Mouse (Mus musculus) neural tube, embryonic 11.5 days (tissue): ENCODE data around the gene Ttc41. TPM values are rescaled to one million over a fixed set of nuclear protein-coding genes. Genes with fewer than 3 reads are reported as not detected.

Experiments used
- ATAC-seq: fragments of 200-750 bp; cut with Nextera tagmentation; 2 replicates; pipeline ENCODE4 v1.8.0; 2017; ENCODE audit warnings: moderate number of reproducible peaks, mild to moderate bottlenecking, moderate TSS enrichment, moderate library complexity; ENCODE audit not compliant: insufficient read depth, low FRiP score, low TSS enrichment
- DNase-seq: peaks from one replicate; pipeline ENCODE4 v3.0.0-alpha.2; 2015; ENCODE audit warnings: low spot score
- H3K27ac ChIP-seq: fragments of 300-500 bp; sonication (generic); 2 replicates; pipeline ENCODE4 v1.5.1; 2014; ENCODE audit warnings: low read depth, mild to moderate bottlenecking, low read length
- H3K27me3 ChIP-seq: fragments of 300-500 bp; sonication (generic); 2 replicates; pipeline ENCODE4 v1.6.1; 2014; ENCODE audit warnings: mild to moderate bottlenecking, low read length, mixed read lengths; ENCODE audit not compliant: control insufficient read depth, insufficient read depth
- H3K36me3 ChIP-seq: fragments of 300-500 bp; sonication (generic); 2 replicates; pipeline ENCODE4 v1.6.1; 2014; ENCODE audit warnings: mild to moderate bottlenecking, low read length, moderate library complexity, mixed read lengths; ENCODE audit not compliant: control insufficient read depth, insufficient read depth
- H3K4me1 ChIP-seq: fragments of 300-500 bp; sonication (generic); 2 replicates; pipeline ENCODE4 v1.6.1; 2014; ENCODE audit warnings: low read length, mixed read lengths; ENCODE audit not compliant: control insufficient read depth, insufficient read depth
- H3K4me2 ChIP-seq: fragments of 300-500 bp; sonication (generic); 2 replicates; pipeline ENCODE4 v1.6.1; 2014; ENCODE audit warnings: low read depth, mild to moderate bottlenecking, moderate library complexity
- H3K4me3 ChIP-seq: fragments of 300-500 bp; sonication (generic); 2 replicates; pipeline ENCODE4 v1.5.1; 2014; ENCODE audit warnings: low read depth, low read length
- H3K9ac ChIP-seq: fragments of 300-500 bp; sonication (generic); 2 replicates; pipeline ENCODE4 v1.6.1; 2014; ENCODE audit warnings: mild to moderate bottlenecking, low read length
- H3K9me3 ChIP-seq: fragments of 300-500 bp; sonication (generic); 2 replicates; pipeline ENCODE4 v1.6.1; 2016; ENCODE audit warnings: low read length; ENCODE audit not compliant: control insufficient read depth
- WGBS: fragments of 180-500 bp; shearing (Covaris S2); extraction: QIAGEN DNeasy Blood & Tissue Kit; methylation state at CpG from one replicate; pipeline ENCODE4 v1.1.7; 2014; 5-methylcytosine and 5-hydroxymethylcytosine counted together
- polyA plus RNA-seq: library from polyadenylated mRNA; unstranded; fragments of >200 nt; fragmentation: Nextera tagmentation; extraction: Ambion mirVana; gene quantifications from 2 replicates; pipeline ENCODE4 v1.2.1, GENCODE M21; 2014

The Ttc41 gene
- polyA plus RNA-seq, 1 experiment from 2014 or later: 2.3 TPM

GRCm38 (mm10) chr10:86776281-86776680, 70.7 kb downstream of the Ttc41 start:
- Histone ChIP-seq H3K27ac (no peak overlapping the region), H3K4me3 (no peak overlapping the region), H3K27me3 (peaks cover 12% of the 10 kb centered on the region), H3K9ac (no peak overlapping the region), H3K9me3 (no peaks in the 10 kb centered on the region), H3K4me2 (no peak overlapping the region), H3K36me3 (no peaks in the 10 kb centered on the region), H3K4me1 (peaks cover 8% of the 10 kb centered on the region)
- ATAC-seq: no peak
- 64% methylated on average over 9 of the region's 9 CpGs for WGBS
- no peak for DNase-seq

DNA sequence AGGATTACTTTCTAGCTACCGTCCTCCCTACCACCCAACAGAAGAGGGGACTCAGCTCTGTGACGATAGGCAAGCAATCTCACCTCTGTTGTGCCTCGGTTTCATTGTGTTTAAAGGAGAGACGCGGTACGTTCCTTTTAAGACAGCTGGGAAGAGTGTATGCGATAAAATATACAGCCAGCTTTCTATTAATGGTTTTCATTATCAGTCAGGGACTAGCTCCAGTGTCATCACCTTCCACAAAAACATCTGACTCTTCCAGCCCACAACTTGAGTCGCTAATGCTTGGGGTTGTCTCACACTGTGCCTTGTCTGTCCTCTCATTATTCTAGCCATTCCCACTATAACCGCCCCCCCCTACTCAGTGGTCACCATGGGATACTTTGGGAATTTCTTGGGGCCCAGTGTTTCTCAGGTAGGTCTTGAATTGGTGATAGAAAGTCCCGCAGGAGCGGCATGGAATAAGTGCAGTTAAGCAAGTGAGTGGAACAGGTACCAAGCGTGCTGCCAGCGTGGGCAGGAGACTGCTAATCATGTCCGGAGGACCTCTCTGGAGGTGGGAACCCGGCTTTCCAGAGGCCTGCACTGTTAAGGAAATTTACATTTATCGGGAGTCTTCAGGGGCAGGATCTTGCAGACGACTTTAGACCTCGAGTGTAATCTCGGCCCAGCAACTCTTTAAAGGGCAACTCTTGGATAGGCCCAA, 72.2 kb downstream of the Ttc41 start:
- H3K27ac ChIP-seq: no peak overlapping the region
- no peak for DNase-seq
- ATAC-seq: 0 out of 2 replicates have a peak, but pooled peaks have one; percentile 1

GRCm38 (mm10) chr10:86778398-86779116, 72.9 kb downstream of the Ttc41 start, which contains the start of gene Nt5dc3:
Gene Nt5dc3 (plus strand): TSS chr10:86779005.
- peak within 1 kb of the TSS; percentile 55 for H3K9ac ChIP-seq
- peak within 1 kb of the TSS; percentile 51 for H3K4me3 ChIP-seq
- no peaks in the 10 kb centered on the region for H3K36me3 ChIP-seq
- under 1% methylated on average over 44 of the region's 44 CpGs for WGBS
- 0 out of 2 replicates have a peak within 1 kb of the TSS, but pooled peaks have one; percentile 3 for H3K27ac ChIP-seq
- H3K4me1 ChIP-seq: peaks cover 8% of the 10 kb centered on the region
- H3K27me3 ChIP-seq: peaks cover 12% of the 10 kb centered on the region
- peak within 1 kb of the TSS; percentile 99 for H3K4me2 ChIP-seq
- DNase-seq (peak; percentile 96), ATAC-seq (peak; percentile 95)
- no peaks in the 10 kb centered on the region for H3K9me3 ChIP-seq

More for the DNA sequence above, 72.2 kb downstream of the Ttc41 start:
- Histone ChIP-seq H3K9ac (peak overlapping the region; percentile 54), H3K4me3 (peak overlapping the region; percentile 51), H3K4me1 (peaks cover 8% of the 10 kb centered on the region), H3K9me3 (no peaks in the 10 kb centered on the region), H3K27me3 (peaks cover 12% of the 10 kb centered on the region), H3K36me3 (no peaks in the 10 kb centered on the region), H3K4me2 (peak overlapping the region; percentile 99)
- WGBS: 43% methylated on average over 19 of the region's 19 CpGs

- peak overlapping the region; percentile 99 for H3K4me2 ChIP-seq
- H3K36me3 ChIP-seq: no peaks in the 10 kb centered on the region
- DNase-seq (peak; percentile 49), ATAC-seq (peak; percentile 31; the same call in 1 of the 2 replicates)
- no peaks in the 10 kb centered on the region for H3K9me3 ChIP-seq
- under 1% methylated on average over 50 of the region's 58 CpGs for WGBS
- H3K4me3 ChIP-seq: peak overlapping the region; percentile 51
- peak overlapping the region; percentile 55 for H3K9ac ChIP-seq
- H3K27me3 ChIP-seq: peaks cover 12% of the 10 kb centered on the region
- H3K4me1 ChIP-seq: peaks cover 8% of the 10 kb centered on the region
- H3K27ac ChIP-seq: 0 out of 2 replicates have a peak overlapping the region, but pooled peaks have one; percentile 3
Measured at GRCm38 (mm10) chr10:86779117-86779755, 73.6 kb downstream of the Ttc41 start.

DNA sequence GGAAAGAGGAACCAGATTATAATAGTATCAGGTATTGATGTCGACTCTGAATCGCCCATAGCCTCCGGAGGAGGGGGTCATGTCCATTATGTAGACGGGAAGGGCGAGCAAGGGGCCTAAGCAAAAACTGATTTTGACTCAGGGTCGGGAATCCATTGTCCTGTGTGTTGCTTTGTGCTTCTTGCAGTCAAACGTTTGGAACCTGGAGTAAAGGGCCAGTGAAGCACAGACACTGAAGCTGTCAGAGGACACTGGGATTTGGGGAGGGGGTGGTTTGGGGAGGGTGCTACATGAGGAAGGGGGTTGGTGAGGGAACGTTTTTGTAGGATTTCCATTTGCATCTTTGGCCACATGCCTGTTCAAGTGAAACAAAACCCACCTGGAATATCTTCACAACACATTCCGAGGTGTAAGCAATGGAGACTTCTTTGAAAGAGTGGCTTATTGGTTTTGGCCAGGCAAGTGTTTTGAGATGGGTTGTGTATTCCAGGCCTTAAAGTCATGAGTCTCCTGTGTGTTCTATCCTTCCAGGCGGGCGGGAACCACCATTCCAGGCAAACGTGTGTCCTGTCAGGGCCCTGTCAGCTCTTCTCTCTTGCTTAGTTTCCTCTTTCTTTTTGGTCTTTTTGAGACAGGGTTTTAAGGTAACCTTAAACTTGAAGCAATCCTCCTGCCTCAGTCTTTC, 74.3 kb downstream of the Ttc41 start:
- Histone ChIP-seq H3K27me3 (peaks cover 12% of the 10 kb centered on the region), H3K27ac (no peak overlapping the region), H3K9ac (peak overlapping the region; percentile 55), H3K36me3 (no peaks in the 10 kb centered on the region), H3K4me1 (peaks cover 8% of the 10 kb centered on the region), H3K4me3 (peak overlapping the region; percentile 51), H3K4me2 (peak overlapping the region; percentile 99), H3K9me3 (no peaks in the 10 kb centered on the region)
- DNase-seq: no peak
- WGBS: 19% methylated on average over 12 of the region's 12 CpGs
- no peak for ATAC-seq

DNA sequence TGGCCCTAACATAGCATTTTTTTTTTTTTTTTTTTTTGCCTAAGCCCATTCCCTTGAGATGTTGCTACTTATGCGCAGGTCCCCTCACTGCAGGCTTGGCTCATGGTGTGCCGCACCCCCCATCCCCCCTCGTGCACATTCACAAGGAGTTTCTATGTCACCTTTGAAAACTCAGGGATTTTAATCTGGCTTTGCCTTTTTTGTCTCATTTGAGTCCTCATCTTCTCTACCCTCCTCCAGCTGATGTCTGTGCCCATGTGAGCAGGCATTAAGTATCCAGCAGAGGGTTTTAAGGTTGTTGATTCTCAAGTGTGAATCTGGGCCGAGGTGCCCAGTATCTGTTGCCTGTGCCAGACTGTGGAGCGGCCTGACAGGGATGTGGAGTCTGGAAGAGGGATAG, 76.0 kb downstream of the Ttc41 start:
- DNase-seq: no peak
- Histone ChIP-seq H3K36me3 (no peaks in the 10 kb centered on the region), H3K27ac (no peak overlapping the region), H3K9ac (no peak overlapping the region), H3K4me1 (peaks cover 8% of the 10 kb centered on the region), H3K27me3 (peaks cover 12% of the 10 kb centered on the region), H3K4me2 (no peak overlapping the region), H3K9me3 (no peaks in the 10 kb centered on the region), H3K4me3 (no peak overlapping the region)
- 42% methylated on average over 5 of the region's 5 CpGs for WGBS
- no peak for ATAC-seq

GRCm38 (mm10) chr10:86782656-86783055, 77.0 kb downstream of the Ttc41 start:
- Histone ChIP-seq H3K9ac (no peak overlapping the region), H3K4me3 (no peak overlapping the region), H3K27me3 (peaks cover 12% of the 10 kb centered on the region), H3K36me3 (no peaks in the 10 kb centered on the region), H3K27ac (no peak overlapping the region), H3K4me1 (peaks cover 8% of the 10 kb centered on the region), H3K4me2 (no peak overlapping the region), H3K9me3 (no peaks in the 10 kb centered on the region)
- DNase-seq (no peak), ATAC-seq (no peak)
- 61% methylated on average over 5 of the region's 5 CpGs for WGBS

DNA sequence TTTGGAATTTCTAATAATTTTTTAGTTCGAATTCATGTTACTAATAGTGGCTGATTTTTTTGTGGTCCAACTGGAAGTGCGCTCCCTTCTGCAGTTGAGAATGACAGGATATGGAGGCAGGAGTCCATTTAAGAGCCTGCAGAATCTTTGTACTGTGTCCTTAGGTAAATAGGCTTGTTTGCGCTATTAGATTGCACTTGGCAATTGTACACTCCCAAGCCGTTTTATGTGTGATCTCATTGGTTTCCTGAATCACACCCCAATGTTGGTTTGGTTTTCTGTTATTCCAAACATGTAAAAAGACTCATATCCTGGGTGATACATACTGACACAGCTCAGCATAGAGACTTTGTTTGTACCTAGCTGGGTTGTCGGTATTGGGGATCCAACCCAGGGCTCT, 78.0 kb downstream of the Ttc41 start:
- Histone ChIP-seq H3K4me3 (no peak overlapping the region), H3K27me3 (peaks cover 12% of the 10 kb centered on the region), H3K36me3 (no peaks in the 10 kb centered on the region), H3K9ac (no peak overlapping the region), H3K4me2 (no peak overlapping the region), H3K9me3 (no peaks in the 10 kb centered on the region), H3K27ac (no peak overlapping the region), H3K4me1 (0 out of 2 replicates have a peak, but pooled peaks cover 4% of the 10 kb centered on the region)
- WGBS: 86% methylated on average over 5 of the region's 5 CpGs
- no peak for DNase-seq
- ATAC-seq: no peak
